Mouse (Mus musculus): ENCODE data around the gene Emilin2.

The Emilin2 gene

GRCm38 (mm10) chr17:71300338-71300737 is 11.4 kb downstream of the Emilin2 start:
- DNase-seq (ENCODE audit: low spot score), result no peak

GRCm38 (mm10) chr17:71299879-71300278 is 11.9 kb downstream of the Emilin2 start:
- DNase-seq (ENCODE audit: low spot score), result no peak

GRCm38 (mm10) chr17:71294570-71294969 is 17.2 kb downstream of the Emilin2 start:
- DNase-seq (ENCODE audit: low spot score), result no peak

- no peak for DNase-seq (ENCODE audit: low spot score)
Measured at GRCm38 (mm10) chr17:71292897-71293296, 18.9 kb downstream of the Emilin2 start.

- DNase-seq (ENCODE audit: low spot score), result no peak
Measured at GRCm38 (mm10) chr17:71291897-71292420, 19.8 kb downstream of the Emilin2 start.

- no peak for DNase-seq (ENCODE audit: low spot score)
Measured at GRCm38 (mm10) chr17:71290486-71291410, 21.0 kb downstream of the Emilin2 start.

GRCm38 (mm10) chr17:71289572-71290176 is 22.1 kb downstream of the Emilin2 start:
- no peak for DNase-seq (ENCODE audit: low spot score)

GRCm38 (mm10) chr17:71288808-71289548 is 22.8 kb downstream of the Emilin2 start:
- DNase-seq (ENCODE audit: low spot score), result no peak

- DNase-seq (ENCODE audit: low spot score), result no peak
Measured at GRCm38 (mm10) chr17:71288145-71288758, 23.5 kb downstream of the Emilin2 start.

- DNase-seq (ENCODE audit: low spot score), result no peak
Measured at GRCm38 (mm10) chr17:71287586-71287985, 24.2 kb downstream of the Emilin2 start.

GRCm38 (mm10) chr17:71285929-71286328 is 25.8 kb downstream of the Emilin2 start:
- DNase-seq (ENCODE audit: low spot score), result no peak

- no peak for DNase-seq (ENCODE audit: low spot score)
Measured at GRCm38 (mm10) chr17:71284890-71285289, 26.9 kb downstream of the Emilin2 start.

- peak; percentile 48 for DNase-seq (ENCODE audit: low spot score)
Measured at GRCm38 (mm10) chr17:71283237-71283636, 28.5 kb downstream of the Emilin2 start.

- no peak for DNase-seq (ENCODE audit: low spot score)
Measured at GRCm38 (mm10) chr17:71282716-71283115, 29.1 kb downstream of the Emilin2 start.

GRCm38 (mm10) chr17:71277701-71278491 is 33.9 kb downstream of the Emilin2 start:
- DNase-seq (ENCODE audit: low spot score), result no peak

- DNase-seq (ENCODE audit: low spot score), result no peak
Measured at GRCm38 (mm10) chr17:71276771-71277170, 35.0 kb downstream of the Emilin2 start.

GRCm38 (mm10) chr17:71273901-71274300 is 37.9 kb downstream of the Emilin2 start:
- no peak for DNase-seq (ENCODE audit: low spot score)

GRCm38 (mm10) chr17:71268599-71268998 is 43.2 kb downstream of the Emilin2 start:
- DNase-seq (ENCODE audit: low spot score), result no peak

GRCm38 (mm10) chr17:71268152-71268551 is 43.6 kb downstream of the Emilin2 start:
- DNase-seq (ENCODE audit: low spot score), result no peak

GRCm38 (mm10) chr17:71267374-71267773 is 44.4 kb downstream of the Emilin2 start:
- no peak for DNase-seq (ENCODE audit: low spot score)

All from ovary, postnatal 14 days (tissue).